Mouse (Mus musculus): ENCODE measurements at regions not wholly inside any gene's neighbourhood (a gene's known extent, or its start where the extent isn't known, plus 50 kb on each side); places are given as distances from the start of the nearest gene placed in this dataset.

DNA sequence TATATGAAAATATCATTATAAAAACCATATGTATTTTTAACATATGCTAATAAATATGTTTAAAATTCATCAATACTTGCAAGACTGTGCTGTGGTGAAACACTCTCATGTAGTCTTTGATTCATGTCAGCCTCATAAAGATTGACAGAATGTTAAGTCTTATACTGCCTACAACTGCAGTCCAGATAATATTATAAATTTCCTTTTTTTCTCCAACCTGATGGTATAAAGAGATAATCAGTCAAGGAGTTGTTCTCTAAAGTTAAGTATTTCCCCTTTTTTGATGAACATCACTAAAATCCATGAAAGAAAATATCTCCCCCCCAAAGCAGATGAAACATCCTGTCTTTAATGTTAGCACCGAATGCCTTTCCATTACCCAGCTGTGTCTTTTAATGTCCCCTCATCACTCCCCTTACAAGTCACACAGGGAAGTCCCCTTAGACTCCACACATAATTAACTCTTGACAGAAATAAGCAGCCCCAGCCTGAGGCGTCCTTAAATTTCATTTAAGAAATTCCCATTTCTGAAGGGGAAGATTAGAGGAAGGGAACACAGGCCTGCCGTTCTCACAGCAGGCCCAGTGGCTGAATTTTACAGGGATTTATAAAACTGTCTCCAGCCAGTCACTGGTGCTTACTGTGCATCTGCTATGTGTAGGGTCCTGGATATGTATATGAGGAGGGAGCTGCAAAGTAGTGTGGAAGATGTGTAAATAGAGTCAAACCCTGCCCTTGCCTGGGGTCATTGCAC, 129.0 kb upstream of the Tbl1xr1 start:
- no peak for TF ChIP-seq CTCF (IDR thresholded peaks at IDR 0.05; ENCODE audit: low read depth)
- no peak for TF ChIP-seq EP300 (IDR thresholded peaks at IDR 0.05; ENCODE audit: low read depth)

Measured in heart, postnatal 0 days (tissue).